Mouse (Mus musculus) liver, embryonic 12.5 days (tissue): ENCODE data around the gene Itga6. TPM values are rescaled to one million over a fixed set of nuclear protein-coding genes. Genes with fewer than 3 reads are reported as not detected.
"Not testable (repeated sequence)": the region's sequence is repeated elsewhere in the genome, so short reads cannot be mapped to it uniquely, and the experiment has no call there.

Experiments
- ATAC-seq: fragments of 200-750 bp; cut with Nextera tagmentation; 2 replicates; pipeline ENCODE4 v1.8.0; 2017; ENCODE audit warnings: moderate number of reproducible peaks, mild to moderate bottlenecking, moderate library complexity
- H3K27ac ChIP-seq: fragments of 300-500 bp; sonication (generic); 2 replicates; pipeline ENCODE4 v1.5.1; 2016; ENCODE audit warnings: mild to moderate bottlenecking
- H3K27me3 ChIP-seq: fragments of 300-500 bp; sonication (generic); replicated peaks from 2 replicates; pipeline ENCODE4 v1.6.1; 2016; ENCODE audit warnings: mild to moderate bottlenecking, moderate library complexity
- H3K36me3 ChIP-seq: fragments of 300-500 bp; sonication (generic); 2 replicates; pipeline ENCODE4 v1.6.1; 2016; ENCODE audit warnings: mild to moderate bottlenecking, moderate library complexity
- H3K4me1 ChIP-seq: fragments of 300-500 bp; sonication (generic); 2 replicates; pipeline ENCODE4 v1.6.1; 2016
- H3K4me2 ChIP-seq: fragments of 300-500 bp; sonication (generic); 2 replicates; pipeline ENCODE4 v1.6.1; 2016; ENCODE audit warnings: mild to moderate bottlenecking, moderate library complexity
- H3K4me3 ChIP-seq: fragments of 300-500 bp; sonication (generic); 2 replicates; pipeline ENCODE4 v1.5.1; 2016; ENCODE audit warnings: mild to moderate bottlenecking, moderate library complexity
- H3K9ac ChIP-seq: fragments of 300-500 bp; sonication (generic); 2 replicates; pipeline ENCODE4 v1.6.1; 2016; ENCODE audit warnings: mild to moderate bottlenecking, moderate library complexity
- H3K9me3 ChIP-seq: fragments of 300-500 bp; sonication (generic); replicated peaks from 2 replicates; pipeline ENCODE4 v1.6.1; 2016; ENCODE audit warnings: mild to moderate bottlenecking, moderate library complexity
- WGBS: fragments of 180-500 bp; shearing (Covaris S2); methylation state at CpG from one replicate; pipeline ENCODE4 v1.1.7; 2016; ENCODE audit not compliant: insufficient replicate concordance; 5-methylcytosine and 5-hydroxymethylcytosine counted together
- polyA plus RNA-seq: library from polyadenylated mRNA; unstranded; fragments of >200 nt; fragmentation: Nextera tagmentation; extraction: Ambion mirVana; gene quantifications from 2 replicates; pipeline ENCODE4 v1.2.1, GENCODE M21; 2016

Itga6 gene
- polyA plus RNA-seq, 1 experiment from 2014 or later, result 14.6 TPM

- Histone ChIP-seq H3K9ac (no peak overlapping the region), H3K4me2 (no peak overlapping the region), H3K9me3 (no peaks in the 10 kb centered on the region), H3K4me3 (no peak overlapping the region), H3K27ac (no peak overlapping the region), H3K36me3 (no peaks in the 10 kb centered on the region), H3K4me1 (no peaks in the 10 kb centered on the region), H3K27me3 (no peaks in the 10 kb centered on the region)
- no peak for ATAC-seq
- WGBS, result 61% methylated on average over 9 of the region's 9 CpGs
These were observed 97.9 kb downstream of the Itga6 start for GRCm38 (mm10) chr2:71843316-71843715.

DNA sequence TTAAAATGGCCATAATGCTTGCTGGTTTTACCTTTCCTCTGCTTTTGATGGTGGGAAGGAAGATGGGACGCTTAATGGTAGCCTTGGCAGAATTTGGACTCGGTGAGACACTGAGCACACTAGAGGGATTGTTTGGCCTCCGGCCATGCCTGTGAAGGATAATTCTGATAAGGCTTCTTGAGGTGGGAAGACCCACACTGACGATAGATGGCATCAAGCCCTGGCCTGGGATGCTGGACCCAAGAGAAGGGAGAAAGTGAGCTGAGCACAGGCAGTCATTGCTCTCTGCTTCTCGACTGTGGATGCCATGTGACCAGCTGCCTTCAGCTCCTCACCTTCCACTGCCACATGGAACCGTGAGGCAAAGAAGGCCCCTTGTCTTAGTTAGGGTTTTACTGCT is 99.5 kb downstream of the Itga6 start:
- Histone ChIP-seq H3K27ac (no peak overlapping the region), H3K9me3 (no peaks in the 10 kb centered on the region), H3K4me1 (no peaks in the 10 kb centered on the region), H3K36me3 (no peaks in the 10 kb centered on the region), H3K27me3 (no peaks in the 10 kb centered on the region), H3K4me2 (no peak overlapping the region), H3K9ac (no peak overlapping the region), H3K4me3 (no peak overlapping the region)
- no peak for ATAC-seq
- WGBS, result 73% methylated on average over 6 of the region's 6 CpGs

- not testable (repeated sequence) for H3K27ac ChIP-seq, H3K4me3 ChIP-seq, H3K36me3 ChIP-seq, H3K4me2 ChIP-seq, H3K9me3 ChIP-seq, H3K9ac ChIP-seq, H3K27me3 ChIP-seq, ATAC-seq, H3K4me1 ChIP-seq
- 4% methylated on average over 7 of the region's 8 CpGs for WGBS
These were observed 106.7 kb downstream of the Itga6 start for GRCm38 (mm10) chr2:71852161-71852560.

- ATAC-seq, result no peak
- H3K36me3 ChIP-seq, result peaks cover 3% of the 10 kb centered on the region; the same call in 1 of the 2 replicates
- no peaks in the 10 kb centered on the region for H3K4me1 ChIP-seq
- no peaks in the 10 kb centered on the region for H3K27me3 ChIP-seq
- 66% methylated on average over 5 of the region's 5 CpGs for WGBS
- no peak overlapping the region for H3K27ac ChIP-seq
- no peak overlapping the region for H3K4me2 ChIP-seq
- H3K9me3 ChIP-seq, result no peaks in the 10 kb centered on the region
- no peak overlapping the region for H3K9ac ChIP-seq
- no peak overlapping the region for H3K4me3 ChIP-seq
These were observed 109.7 kb downstream of the Itga6 start for GRCm38 (mm10) chr2:71855076-71855475.

DNA sequence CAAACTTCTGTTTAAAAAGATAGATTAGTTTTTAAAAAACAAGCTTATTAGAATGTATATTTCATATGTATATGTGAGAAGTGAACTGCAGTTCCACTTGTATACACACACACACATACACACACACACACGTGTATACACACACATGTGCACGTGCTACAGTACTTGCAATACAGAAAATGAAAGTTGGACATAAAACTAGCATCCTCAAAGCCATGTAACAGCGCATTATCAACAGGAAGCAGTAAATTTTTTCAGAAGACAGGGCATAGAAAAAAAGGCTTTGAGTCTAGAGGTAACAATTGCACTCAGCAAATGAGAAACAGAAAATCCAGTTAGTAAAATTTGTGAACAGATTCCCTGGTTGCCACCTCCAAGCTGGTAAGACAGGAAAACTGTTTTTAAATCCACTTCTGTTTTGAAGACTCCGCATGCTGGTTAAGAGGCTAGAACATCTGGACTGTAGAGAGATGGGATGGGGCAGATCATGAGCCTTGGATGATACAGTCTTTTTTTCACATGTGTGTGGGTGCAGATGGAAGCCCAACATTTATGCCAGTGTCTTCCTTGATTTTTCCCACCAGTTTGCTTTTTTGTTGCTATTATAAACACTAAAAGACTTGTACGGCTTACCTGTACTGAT is 118.2 kb downstream of the Itga6 start:
- Histone ChIP-seq H3K4me3 (no peak overlapping the region), H3K4me2 (no peak overlapping the region), H3K36me3 (no peaks in the 10 kb centered on the region), H3K9ac (no peak overlapping the region), H3K9me3 (no peaks in the 10 kb centered on the region), H3K4me1 (peaks cover 11% of the 10 kb centered on the region), H3K27me3 (no peaks in the 10 kb centered on the region), H3K27ac (no peak overlapping the region)
- no peak for ATAC-seq
- WGBS, result 76% methylated on average over 5 of the region's 5 CpGs

DNA sequence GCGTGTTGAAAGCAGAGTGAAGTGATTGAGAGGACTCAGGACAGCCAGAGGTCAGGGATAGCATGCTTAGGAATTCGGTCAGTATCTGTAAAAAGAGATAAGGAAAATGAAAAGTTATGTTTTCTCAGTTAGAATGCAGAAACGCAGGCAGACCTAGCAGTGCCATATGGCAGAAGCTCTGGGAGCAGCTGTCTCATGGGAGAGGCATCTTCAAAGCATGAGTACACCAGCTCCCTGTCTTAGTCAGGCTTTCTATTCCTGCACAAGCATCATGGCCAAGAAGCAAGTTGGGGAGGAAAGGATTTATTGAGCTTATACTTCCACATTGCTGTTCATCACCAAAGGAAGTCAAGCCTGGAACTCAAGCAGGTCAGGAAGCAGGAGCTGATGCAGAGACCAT is 119.6 kb downstream of the Itga6 start:
- no peak for ATAC-seq
- Histone ChIP-seq H3K4me3 (no peak overlapping the region), H3K36me3 (no peaks in the 10 kb centered on the region), H3K27me3 (no peaks in the 10 kb centered on the region), H3K27ac (no peak overlapping the region), H3K9ac (no peak overlapping the region), H3K9me3 (no peaks in the 10 kb centered on the region), H3K4me2 (no peak overlapping the region), H3K4me1 (peaks cover 11% of the 10 kb centered on the region)
- 37% methylated on average over 3 of the region's 3 CpGs for whole genome bisulfite sequencing

- no peak for ATAC-seq
- Histone ChIP-seq H3K9ac (no peak overlapping the region), H3K36me3 (no peaks in the 10 kb centered on the region), H3K27me3 (no peaks in the 10 kb centered on the region), H3K4me1 (peaks cover 4% of the 10 kb centered on the region), H3K9me3 (no peaks in the 10 kb centered on the region), H3K27ac (no peak overlapping the region), H3K4me3 (no peak overlapping the region), H3K4me2 (no peak overlapping the region)
- WGBS, result 54% methylated on average over 3 of the region's 3 CpGs
These were observed 120.5 kb downstream of the Itga6 start for GRCm38 (mm10) chr2:71865935-71866334.

DNA sequence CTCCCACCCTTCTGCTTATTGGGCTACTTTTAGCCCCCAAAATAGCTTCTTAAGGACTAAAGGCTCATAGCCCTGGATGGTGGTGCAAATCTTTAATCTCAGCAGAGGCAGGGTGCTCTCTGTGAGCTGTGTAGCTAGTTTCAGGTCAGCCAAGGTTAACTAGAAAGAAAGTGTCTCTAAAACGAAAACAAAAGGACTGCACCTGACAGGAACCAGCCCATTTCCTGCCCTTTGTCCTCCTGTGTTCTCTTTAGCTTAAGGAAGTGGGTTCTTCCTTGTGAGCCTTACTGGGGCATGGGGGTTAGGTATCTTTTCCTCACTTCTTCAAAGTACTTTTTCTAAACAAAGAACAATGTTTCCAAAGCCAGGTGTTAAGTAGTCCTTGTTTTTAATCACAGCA is 121.1 kb downstream of the Itga6 start:
- no peak overlapping the region for H3K4me3 ChIP-seq
- H3K27ac ChIP-seq, result no peak overlapping the region
- ATAC-seq, result no peak
- H3K9me3 ChIP-seq, result no peaks in the 10 kb centered on the region
- no peaks in the 10 kb centered on the region for H3K36me3 ChIP-seq
- 9% methylated on average over 1 of the region's 1 CpGs for WGBS
- no peak overlapping the region for H3K4me2 ChIP-seq
- no peaks in the 10 kb centered on the region for H3K27me3 ChIP-seq
- H3K4me1 ChIP-seq, result no peaks in the 10 kb centered on the region
- no peak overlapping the region for H3K9ac ChIP-seq

- no peak overlapping the region for H3K27ac ChIP-seq
- 62% methylated on average over 3 of the region's 3 CpGs for WGBS
These were observed 121.6 kb downstream of the Itga6 start for GRCm38 (mm10) chr2:71867019-71867418.

GRCm38 (mm10) chr2:71867480-71867879 is 122.1 kb downstream of the Itga6 start:
- WGBS, result 23% methylated on average over 5 of the region's 5 CpGs
- Histone ChIP-seq H3K4me1 (peaks cover 6% of the 10 kb centered on the region; the same call in 1 of the 2 replicates), H3K4me3 (no peak overlapping the region), H3K27ac (no peak overlapping the region), H3K36me3 (no peaks in the 10 kb centered on the region), H3K9me3 (no peaks in the 10 kb centered on the region), H3K4me2 (no peak overlapping the region), H3K9ac (no peak overlapping the region), H3K27me3 (no peaks in the 10 kb centered on the region)
- ATAC-seq, result no peak

More at GRCm38 (mm10) chr2:71867019-71867418, 121.6 kb downstream of the Itga6 start:
- Histone ChIP-seq H3K4me2 (no peak overlapping the region), H3K4me1 (peaks cover 2% of the 10 kb centered on the region; the same call in 1 of the 2 replicates), H3K27me3 (no peaks in the 10 kb centered on the region), H3K9me3 (no peaks in the 10 kb centered on the region), H3K9ac (no peak overlapping the region), H3K36me3 (no peaks in the 10 kb centered on the region), H3K4me3 (no peak overlapping the region)
- ATAC-seq, result no peak

DNA sequence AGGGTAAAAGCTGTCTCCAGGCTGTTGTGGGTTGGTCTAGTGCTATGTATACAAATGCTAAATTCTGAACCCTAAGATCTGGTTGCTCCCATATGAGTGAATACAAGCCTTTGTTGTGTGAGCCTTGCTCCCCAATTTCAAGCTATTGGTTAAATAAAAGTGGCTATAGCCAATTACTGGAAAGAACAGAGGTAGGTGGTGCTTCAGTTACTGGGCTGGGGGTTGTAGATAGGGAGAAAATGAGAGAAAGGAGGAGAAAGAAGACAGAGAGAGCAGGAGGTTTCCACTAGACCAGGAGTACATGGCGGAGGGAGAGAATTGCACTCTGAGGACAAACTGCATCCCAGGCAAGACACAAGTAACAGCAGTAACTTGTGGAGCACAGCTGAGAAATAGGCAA is 122.8 kb downstream of the Itga6 start:
- no peaks in the 10 kb centered on the region for H3K27me3 ChIP-seq
- H3K4me1 ChIP-seq, result peaks cover 9% of the 10 kb centered on the region; the same call in 1 of the 2 replicates
- no peak overlapping the region for H3K4me2 ChIP-seq
- H3K9me3 ChIP-seq, result no peaks in the 10 kb centered on the region
- no peak overlapping the region for H3K27ac ChIP-seq
- no peak for ATAC-seq
- no peaks in the 10 kb centered on the region for H3K36me3 ChIP-seq
- H3K4me3 ChIP-seq, result no peak overlapping the region
- WGBS, result 77% methylated on average over 1 of the region's 1 CpGs
- no peak overlapping the region for H3K9ac ChIP-seq

DNA sequence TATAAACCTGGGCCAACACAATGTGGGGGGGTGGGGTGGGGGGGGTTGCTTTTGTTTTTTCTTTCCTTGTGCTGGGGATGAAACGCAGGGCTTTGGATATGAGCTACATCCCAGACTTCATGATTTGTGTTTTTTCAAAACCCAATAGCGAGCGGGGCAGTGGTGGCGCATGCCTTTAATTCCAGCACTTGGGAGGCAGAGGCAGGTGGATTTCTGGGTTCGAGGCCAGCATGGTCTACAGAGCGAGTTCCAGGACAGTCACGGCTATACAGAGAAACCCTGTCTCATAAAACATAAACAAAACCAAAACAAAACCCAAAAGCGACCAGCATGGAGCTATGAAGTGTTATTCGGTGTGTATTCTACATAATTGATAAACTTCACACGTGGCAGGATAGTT is 126.7 kb downstream of the Itga6 start:
- H3K4me3 ChIP-seq, result peak overlapping the region; percentile 93
- H3K4me1 ChIP-seq, result peaks cover 45% of the 10 kb centered on the region
- H3K36me3 ChIP-seq, result peaks cover 9% of the 10 kb centered on the region
- H3K4me2 ChIP-seq, result peak overlapping the region; percentile 94
- ATAC-seq, result no peak
- no peaks in the 10 kb centered on the region for H3K27me3 ChIP-seq
- H3K27ac ChIP-seq, result no peak overlapping the region
- H3K9me3 ChIP-seq, result no peaks in the 10 kb centered on the region
- no peak overlapping the region for H3K9ac ChIP-seq
- WGBS, result 65% methylated on average over 10 of the region's 10 CpGs
